Mouse (Mus musculus): Measurements from ENCODE around the gene Ccr1. TPM values are rescaled to one million over a fixed set of nuclear protein-coding genes. Genes with fewer than 3 reads are reported as not detected.

Ccr1 gene
- polyA plus RNA-seq, 1 experiment from 2014 or later = 1.2 TPM

DNA sequence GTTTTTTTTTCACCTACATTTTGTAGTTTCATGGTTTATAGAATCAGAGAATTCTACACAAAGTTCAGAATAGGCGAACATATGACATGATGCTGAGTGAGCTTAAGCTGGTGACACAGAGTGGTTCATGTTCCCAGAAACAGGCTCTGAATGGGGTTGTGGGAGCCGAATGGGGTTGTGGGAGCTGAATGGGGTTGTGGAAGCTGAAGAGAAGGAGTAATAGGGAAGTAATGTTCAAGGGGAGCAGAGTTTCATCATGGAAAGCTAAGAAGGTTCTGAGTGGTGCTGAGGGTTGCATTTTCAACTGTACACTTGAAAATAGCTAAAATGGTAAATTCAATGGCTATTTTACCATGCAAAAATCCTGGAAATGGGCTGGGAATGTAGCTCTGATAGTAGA is 19.1 kb downstream of the Ccr1 start:
- no peaks in the 10 kb centered on the region for H3K9me3 ChIP-seq
- H3K4me3 ChIP-seq = no peak overlapping the region
- H3K9ac ChIP-seq = no peak overlapping the region
- no peak overlapping the region for H3K4me2 ChIP-seq
- H3K27me3 ChIP-seq = no peaks in the 10 kb centered on the region
- no peak for ATAC-seq (ENCODE audit: low FRiP score, low read depth)
- H3K27ac ChIP-seq (replicated peaks) = no peak overlapping the region
- H3K4me1 ChIP-seq (replicated peaks) = no peaks in the 10 kb centered on the region
- H3K36me3 ChIP-seq = no peaks in the 10 kb centered on the region
- WGBS = 90% methylated on average over 2 of the region's 2 CpGs

- Histone ChIP-seq H3K4me3 (no peak overlapping the region), H3K36me3 (no peaks in the 10 kb centered on the region), H3K27me3 (no peaks in the 10 kb centered on the region), H3K9me3 (no peaks in the 10 kb centered on the region), H3K4me2 (no peak overlapping the region), H3K27ac (replicated peaks) (no peak overlapping the region), H3K9ac (no peak overlapping the region), H3K4me1 (replicated peaks) (no peaks in the 10 kb centered on the region)
- WGBS = 77% methylated on average over 1 of the region's 1 CpGs
- ATAC-seq (ENCODE audit: low FRiP score, low read depth) = no peak
These were observed 20.7 kb downstream of the Ccr1 start for GRCm38 (mm10) chr9:123947815-123948214.

DNA sequence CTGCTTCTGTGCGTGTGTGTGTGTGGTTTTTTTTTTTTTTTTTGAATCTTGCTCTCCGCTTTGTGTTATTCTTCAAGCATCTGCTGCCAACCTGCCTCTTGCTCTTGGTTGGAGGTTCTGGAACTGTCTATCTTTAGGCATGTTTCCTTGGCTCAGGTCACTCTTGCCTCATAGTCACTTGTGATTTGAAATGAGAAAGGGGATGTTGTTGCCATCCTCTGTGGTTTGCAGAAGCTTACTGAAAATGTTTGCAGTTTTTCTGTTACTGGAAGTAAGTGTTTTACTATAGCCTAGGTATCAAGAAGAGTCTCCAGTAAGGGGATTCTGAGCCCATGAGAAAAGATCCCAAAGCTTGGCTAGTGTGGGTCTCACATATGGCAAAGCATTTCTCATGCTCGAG is 26.5 kb downstream of the Ccr1 start:
- H3K9me3 ChIP-seq = no peaks in the 10 kb centered on the region
- no peak overlapping the region for H3K4me3 ChIP-seq
- H3K36me3 ChIP-seq = no peaks in the 10 kb centered on the region
- 92% methylated on average over 3 of the region's 3 CpGs for WGBS
- no peak overlapping the region for H3K27ac ChIP-seq (replicated peaks)
- ATAC-seq (ENCODE audit: low FRiP score, low read depth) = no peak
- H3K4me1 ChIP-seq (replicated peaks) = no peaks in the 10 kb centered on the region
- no peaks in the 10 kb centered on the region for H3K27me3 ChIP-seq
- H3K4me2 ChIP-seq = no peak overlapping the region
- H3K9ac ChIP-seq = no peak overlapping the region

DNA sequence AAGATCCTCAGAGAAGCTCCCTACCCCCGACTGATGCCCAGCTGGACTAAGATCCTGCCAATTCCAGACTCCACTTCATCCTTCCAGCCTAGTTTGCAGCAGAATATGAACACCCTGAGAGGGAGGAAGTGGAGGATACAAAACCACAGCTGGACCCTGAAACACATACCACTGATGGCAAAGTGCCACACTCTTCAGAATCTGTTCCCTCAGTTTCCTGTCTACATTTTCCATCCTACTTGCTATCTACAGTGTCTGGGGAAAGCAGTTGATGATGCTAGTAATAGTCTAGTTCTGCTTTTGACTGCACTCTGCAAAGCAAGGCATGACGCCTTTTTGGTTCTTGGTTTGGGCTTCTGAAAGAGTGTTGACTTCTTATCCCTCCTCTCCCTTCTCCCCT is 27.2 kb downstream of the Ccr1 start:
- no peak for ATAC-seq (ENCODE audit: low FRiP score, low read depth)
- Histone ChIP-seq H3K36me3 (no peaks in the 10 kb centered on the region), H3K27me3 (no peaks in the 10 kb centered on the region), H3K4me2 (no peak overlapping the region), H3K9ac (no peak overlapping the region), H3K4me3 (no peak overlapping the region), H3K4me1 (replicated peaks) (no peaks in the 10 kb centered on the region), H3K9me3 (no peaks in the 10 kb centered on the region), H3K27ac (replicated peaks) (no peak overlapping the region)
- 81% methylated on average over 2 of the region's 2 CpGs for WGBS

DNA sequence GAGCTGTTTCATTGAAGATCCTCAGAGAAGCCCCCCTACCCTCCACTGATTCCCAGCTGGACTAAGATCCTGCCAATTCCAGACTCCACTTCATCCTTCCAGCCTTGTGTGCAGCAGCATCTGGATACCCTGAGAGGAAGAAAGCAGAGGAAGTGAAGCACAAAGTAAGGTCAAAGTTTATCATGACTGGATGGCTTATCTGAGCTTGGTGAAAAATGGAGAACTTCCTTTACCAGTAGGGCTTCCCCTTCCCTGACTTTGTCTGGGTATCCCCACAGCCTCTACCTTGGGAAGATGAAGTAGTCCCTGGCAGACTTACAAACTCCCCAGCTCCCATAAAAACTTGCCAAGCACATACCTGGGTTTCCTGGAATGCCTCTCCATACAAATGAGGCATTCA is 27.9 kb downstream of the Ccr1 start:
- Histone ChIP-seq H3K4me3 (no peak overlapping the region), H3K9ac (no peak overlapping the region), H3K4me2 (no peak overlapping the region), H3K9me3 (no peaks in the 10 kb centered on the region), H3K36me3 (no peaks in the 10 kb centered on the region), H3K4me1 (replicated peaks) (no peaks in the 10 kb centered on the region), H3K27me3 (no peaks in the 10 kb centered on the region), H3K27ac (replicated peaks) (no peak overlapping the region)
- ATAC-seq (ENCODE audit: low FRiP score, low read depth) = no peak

- Histone ChIP-seq H3K4me2 (no peak overlapping the region), H3K9ac (no peak overlapping the region), H3K27me3 (no peaks in the 10 kb centered on the region), H3K4me1 (replicated peaks) (no peaks in the 10 kb centered on the region), H3K27ac (replicated peaks) (no peak overlapping the region), H3K4me3 (no peak overlapping the region), H3K9me3 (no peaks in the 10 kb centered on the region), H3K36me3 (no peaks in the 10 kb centered on the region)
- no peak for ATAC-seq (ENCODE audit: low FRiP score, low read depth)
- WGBS = 76% methylated on average over 1 of the region's 1 CpGs
These were observed 28.3 kb downstream of the Ccr1 start for GRCm38 (mm10) chr9:123940168-123940567.

DNA sequence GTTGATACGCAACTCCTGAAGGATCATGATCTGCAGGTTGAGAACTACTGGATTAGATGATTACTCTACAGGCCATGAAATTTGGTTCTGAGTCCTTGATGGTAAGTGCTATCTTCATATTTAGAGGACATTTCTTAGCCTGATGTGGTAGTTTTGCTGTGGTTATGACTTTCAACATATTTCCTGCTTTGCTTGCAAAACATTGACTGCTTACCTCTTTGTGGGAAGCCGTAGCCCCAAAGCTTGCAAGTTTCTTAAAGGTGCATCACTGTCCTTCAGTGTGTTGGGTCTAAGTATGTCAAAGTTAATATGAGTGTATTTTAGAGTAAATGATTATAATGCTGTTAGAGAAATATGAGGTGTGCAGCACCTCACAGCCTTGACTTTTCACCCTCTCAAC is 30.5 kb downstream of the Ccr1 start:
- no peaks in the 10 kb centered on the region for H3K27me3 ChIP-seq
- no peaks in the 10 kb centered on the region for H3K36me3 ChIP-seq
- H3K4me2 ChIP-seq = no peak overlapping the region
- no peak overlapping the region for H3K4me3 ChIP-seq
- ATAC-seq (ENCODE audit: low FRiP score, low read depth) = no peak
- 95% methylated on average over 2 of the region's 2 CpGs for WGBS
- no peaks in the 10 kb centered on the region for H3K9me3 ChIP-seq
- H3K27ac ChIP-seq (replicated peaks) = no peak overlapping the region
- no peaks in the 10 kb centered on the region for H3K4me1 ChIP-seq (replicated peaks)
- H3K9ac ChIP-seq = no peak overlapping the region

GRCm38 (mm10) chr9:123936604-123937280 is 31.8 kb downstream of the Ccr1 start:
- 87% methylated on average over 9 of the region's 9 CpGs for WGBS
- ATAC-seq (ENCODE audit: low FRiP score, low read depth) = no peak

GRCm38 (mm10) chr9:123935776-123936175 is 32.7 kb downstream of the Ccr1 start:
- Histone ChIP-seq H3K9me3 (no peaks in the 10 kb centered on the region), H3K4me3 (no peak overlapping the region), H3K36me3 (no peaks in the 10 kb centered on the region), H3K27me3 (no peaks in the 10 kb centered on the region), H3K9ac (no peak overlapping the region), H3K4me1 (replicated peaks) (no peaks in the 10 kb centered on the region), H3K4me2 (no peak overlapping the region), H3K27ac (replicated peaks) (no peak overlapping the region)
- ATAC-seq (ENCODE audit: low FRiP score, low read depth) = no peak
- WGBS = 95% methylated on average over 5 of the region's 5 CpGs

More at GRCm38 (mm10) chr9:123936604-123937280, 31.8 kb downstream of the Ccr1 start:
- Histone ChIP-seq H3K4me3 (no peak overlapping the region), H3K36me3 (no peaks in the 10 kb centered on the region), H3K27ac (replicated peaks) (no peak overlapping the region), H3K9ac (no peak overlapping the region), H3K4me2 (no peak overlapping the region), H3K9me3 (no peaks in the 10 kb centered on the region), H3K4me1 (replicated peaks) (no peaks in the 10 kb centered on the region), H3K27me3 (no peaks in the 10 kb centered on the region)

DNA sequence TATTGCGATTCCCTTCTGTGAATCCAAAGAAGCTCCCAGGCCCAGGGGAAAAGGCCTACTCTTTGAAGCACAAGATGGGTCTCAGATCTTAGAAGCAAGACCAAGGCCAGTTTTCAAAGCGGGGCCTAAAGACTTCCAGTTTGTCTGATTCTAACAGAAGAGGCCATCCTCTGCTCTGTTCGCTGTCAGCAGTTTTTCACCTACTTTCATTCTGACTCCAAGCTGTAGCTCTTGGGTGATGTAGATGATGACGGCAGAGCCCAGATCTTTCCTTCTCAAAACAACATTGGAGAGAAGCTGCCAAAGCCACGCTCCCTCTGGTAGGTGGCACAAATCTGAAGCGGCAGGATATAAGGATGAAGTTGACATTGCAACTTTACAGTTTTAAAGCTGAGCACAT is 33.1 kb downstream of the Ccr1 start:
- Histone ChIP-seq H3K9ac (no peak overlapping the region), H3K4me1 (replicated peaks) (no peaks in the 10 kb centered on the region), H3K27me3 (no peaks in the 10 kb centered on the region), H3K9me3 (no peaks in the 10 kb centered on the region), H3K36me3 (no peaks in the 10 kb centered on the region), H3K27ac (replicated peaks) (no peak overlapping the region), H3K4me3 (no peak overlapping the region), H3K4me2 (no peak overlapping the region)
- 93% methylated on average over 6 of the region's 6 CpGs for WGBS
- ATAC-seq (ENCODE audit: low FRiP score, low read depth) = no peak

GRCm38 (mm10) chr9:123933716-123934445 is 34.6 kb downstream of the Ccr1 start:
- no peak for ATAC-seq (ENCODE audit: low FRiP score, low read depth)
- H3K4me1 ChIP-seq (replicated peaks) = no peaks in the 10 kb centered on the region
- no peaks in the 10 kb centered on the region for H3K9me3 ChIP-seq
- H3K27ac ChIP-seq (replicated peaks) = no peak overlapping the region
- 90% methylated on average over 5 of the region's 5 CpGs for WGBS
- no peaks in the 10 kb centered on the region for H3K36me3 ChIP-seq
- no peaks in the 10 kb centered on the region for H3K27me3 ChIP-seq
- H3K4me3 ChIP-seq = no peak overlapping the region
- no peak overlapping the region for H3K9ac ChIP-seq
- no peak overlapping the region for H3K4me2 ChIP-seq

- Histone ChIP-seq H3K9ac (no peak overlapping the region), H3K4me1 (replicated peaks) (no peaks in the 10 kb centered on the region), H3K9me3 (no peaks in the 10 kb centered on the region), H3K27me3 (no peaks in the 10 kb centered on the region), H3K4me2 (no peak overlapping the region), H3K27ac (replicated peaks) (no peak overlapping the region), H3K36me3 (no peaks in the 10 kb centered on the region), H3K4me3 (no peak overlapping the region)
- 96% methylated on average over 19 of the region's 19 CpGs for WGBS
- ATAC-seq (ENCODE audit: low FRiP score, low read depth) = no peak
These were observed 35.4 kb downstream of the Ccr1 start for GRCm38 (mm10) chr9:123932911-123933675.
